Mouse (Mus musculus) MEL (cell line): ENCODE results near the gene Kcnj6. TPM values are rescaled to one million over a fixed set of nuclear protein-coding genes. Genes with fewer than 3 reads are reported as not detected.

ENCODE experiments used
- DNase-seq: peaks from one replicate; pipeline ENCODE4 v3.0.0; 2011; ENCODE audit warnings: low read depth, low spot score
- H3K27ac ChIP-seq: 2 replicates; pipeline ENCODE4 v1.5.1; 2012; ENCODE audit warnings: low read depth, mild to moderate bottlenecking, control low read depth, low read length, moderate library complexity; ENCODE audit not compliant: control insufficient read depth
- H3K27me3 ChIP-seq, 2 experiments: fragments of 150-350 bp in 1 of 2; sonication (generic) in 1 of 2; 2 replicates each; pipeline ENCODE4 v1.6.1; 2012; ENCODE audit warnings: low read length in 2 of 2, mild to moderate bottlenecking in 2 of 2, improper control_type of control experiment in 1 of 2, moderate library complexity in 1 of 2; ENCODE audit not compliant: insufficient read depth in 2 of 2, control insufficient read depth in 1 of 2
- H3K36me3 ChIP-seq, 2 experiments: 2 replicates each; pipeline ENCODE4 v1.6.1; 2012 to 2014; ENCODE audit warnings: low read length in 2 of 2, improper control_type of control experiment in 1 of 2, inconsistent platforms in 1 of 2, mild to moderate bottlenecking in 1 of 2; ENCODE audit not compliant: insufficient read depth in 2 of 2, control insufficient read depth in 1 of 2
- H3K4me1 ChIP-seq, 2 experiments: fragments of 150-350 bp in 1 of 2; sonication (generic) in 1 of 2; 2 replicates each; pipeline ENCODE4 v1.6.1; 2012; ENCODE audit warnings: low read length in 2 of 2, improper control_type of control experiment in 1 of 2, mild to moderate bottlenecking in 1 of 2; ENCODE audit not compliant: insufficient read depth in 2 of 2, control insufficient read depth in 1 of 2
- H3K4me3 ChIP-seq, 2 experiments: fragments of 150-350 bp in 1 of 2; sonication (generic) in 1 of 2; 2 replicates each; pipeline ENCODE4 v1.5.1; 2012; ENCODE audit warnings: low read depth in 2 of 2, low read length in 2 of 2, mild to moderate bottlenecking in 2 of 2, moderate library complexity in 2 of 2, control low read depth in 1 of 2, improper control_type of control experiment in 1 of 2; ENCODE audit not compliant: control insufficient read depth in 1 of 2, insufficient read depth in 1 of 2
- H3K79me2 ChIP-seq: 2 replicates; pipeline ENCODE4 v1.6.1; 2012; ENCODE audit warnings: mild to moderate bottlenecking, low read length, moderate library complexity; ENCODE audit not compliant: control insufficient read depth, poor library complexity, insufficient read depth
- H3K9ac ChIP-seq: 2 replicates; pipeline ENCODE4 v1.6.1; 2012; ENCODE audit warnings: low read depth, mild to moderate bottlenecking, control low read depth, low read length, moderate library complexity; ENCODE audit not compliant: control insufficient read depth, poor library complexity, severe bottlenecking
- H3K9me3 ChIP-seq: fragments of 150-350 bp; sonication (generic); replicated peaks from 2 replicates; pipeline ENCODE4 v1.6.1; 2012; ENCODE audit warnings: mild to moderate bottlenecking, low read length, improper control_type of control experiment, moderate library complexity; ENCODE audit not compliant: insufficient read depth
- BHLHE40 ChIP-seq: IDR thresholded peaks from 2 replicates; pipeline ENCODE4 v1.6.1; 2012; ENCODE audit warnings: low read depth, mild to moderate bottlenecking, inconsistent platforms, low read length, improper control_type of control experiment, borderline replicate concordance
- E2F4 ChIP-seq: IDR thresholded peaks from 2 replicates; pipeline ENCODE4 v1.6.1; 2011; ENCODE audit warnings: low read depth, low read length, improper control_type of control experiment, borderline replicate concordance
- EP300 ChIP-seq, 2 experiments: IDR thresholded peaks; 2 replicates each; pipeline ENCODE4 v1.6.1; 2011; ENCODE audit warnings: improper control_type of control experiment in 2 of 2, low read length in 2 of 2, low read depth in 1 of 2, mild to moderate bottlenecking in 1 of 2
- ETS1 ChIP-seq: IDR thresholded peaks from 2 replicates; pipeline ENCODE4 v1.6.1; 2012; ENCODE audit warnings: low read depth, mild to moderate bottlenecking, inconsistent platforms, low read length, improper control_type of control experiment, moderate library complexity
- GATA1 ChIP-seq: IDR thresholded peaks from 2 replicates; pipeline ENCODE4 v1.6.1; 2011; ENCODE audit warnings: low read depth, low read length, improper control_type of control experiment
- JUND ChIP-seq: IDR thresholded peaks from 2 replicates; pipeline ENCODE4 v1.6.1; 2011; ENCODE audit warnings: low read depth, mild to moderate bottlenecking, improper control_type of control experiment, low read length
- KAT2A ChIP-seq: conservative IDR thresholded peaks from 2 replicates; pipeline ENCODE4 v1.6.1; 2012; ENCODE audit warnings: low read depth, low read length, improper control_type of control experiment, inconsistent platforms
- MAX ChIP-seq: IDR thresholded peaks from 2 replicates; pipeline ENCODE4 v1.6.1; 2011; ENCODE audit warnings: low read length, improper control_type of control experiment
- MAZ ChIP-seq: IDR thresholded peaks from 2 replicates; pipeline ENCODE4 v1.6.1; 2012; ENCODE audit warnings: low read depth, mild to moderate bottlenecking, inconsistent platforms, low read length, improper control_type of control experiment
- MYB ChIP-seq: IDR thresholded peaks from 2 replicates; pipeline ENCODE4 v1.6.1; 2011; ENCODE audit warnings: mild to moderate bottlenecking, low read depth, low read length, improper control_type of control experiment
- MYC ChIP-seq: IDR thresholded peaks from 2 replicates; pipeline ENCODE4 v1.6.1; 2011; ENCODE audit warnings: low read depth, mild to moderate bottlenecking, low read length, improper control_type of control experiment, moderate library complexity
- POLR2A ChIP-seq, 2 experiments: IDR thresholded peaks; 2 replicates each; pipeline ENCODE4 v1.6.1; 2011 to 2012; ENCODE audit warnings: low read length in 2 of 2, mild to moderate bottlenecking in 2 of 2, control low read depth in 1 of 2, improper control_type of control experiment in 1 of 2, low read depth in 1 of 2, moderate library complexity in 1 of 2; ENCODE audit not compliant: control insufficient read depth in 1 of 2, insufficient read depth in 1 of 2, poor library complexity in 1 of 2
- POLR2AphosphoS5 ChIP-seq: IDR thresholded peaks from 2 replicates; pipeline ENCODE4 v1.6.1; 2012; ENCODE audit warnings: low read depth, borderline replicate concordance, mild to moderate bottlenecking, inconsistent platforms, low read length, moderate library complexity, mixed read lengths
- RAD21 ChIP-seq: IDR thresholded peaks from 2 replicates; pipeline ENCODE4 v1.6.1; 2011; ENCODE audit warnings: mild to moderate bottlenecking, low read depth, low read length, improper control_type of control experiment
- RCOR1 ChIP-seq: IDR thresholded peaks from 2 replicates; pipeline ENCODE4 v1.6.1; 2012; ENCODE audit warnings: low read depth, mild to moderate bottlenecking, inconsistent platforms, low read length, improper control_type of control experiment
- SIN3A ChIP-seq: IDR thresholded peaks from 2 replicates; pipeline ENCODE4 v1.6.1; 2012; ENCODE audit warnings: low read length, improper control_type of control experiment, inconsistent platforms
- SMC3 ChIP-seq: IDR thresholded peaks from 2 replicates; pipeline ENCODE4 v1.6.1; 2011; ENCODE audit warnings: low read depth, low read length, improper control_type of control experiment
- TBP ChIP-seq: IDR thresholded peaks from 2 replicates; pipeline ENCODE4 v1.8.0; 2011; ENCODE audit warnings: low read depth, low read length, improper control_type of control experiment
- USF1 ChIP-seq: IDR thresholded peaks from 2 replicates; pipeline ENCODE4 v1.6.1; 2014; ENCODE audit warnings: low read depth, mild to moderate bottlenecking, inconsistent platforms, low read length, improper control_type of control experiment, moderate library complexity
- ZC3H11A ChIP-seq: IDR thresholded peaks from 2 replicates; pipeline ENCODE4 v1.6.1; 2012; ENCODE audit warnings: low read depth, mild to moderate bottlenecking, inconsistent platforms, low read length, improper control_type of control experiment
- ZMIZ1 ChIP-seq: IDR thresholded peaks from 2 replicates; pipeline ENCODE4 v1.6.1; 2012; ENCODE audit warnings: low read depth, mild to moderate bottlenecking, inconsistent platforms, low read length, improper control_type of control experiment, moderate library complexity
- ZNF384 ChIP-seq: IDR thresholded peaks from 2 replicates; pipeline ENCODE4 v1.6.1; 2012; ENCODE audit warnings: low read depth, mild to moderate bottlenecking, inconsistent platforms, low read length, improper control_type of control experiment
- polyA plus RNA-seq, 2 experiments: library from polyadenylated mRNA; stranded (reverse) in 1 of 2; unstranded in 1 of 2; fragments of >175 nt in 1 of 2; fragments of >200 nt in 1 of 2; gene quantifications; 2 replicates each; pipeline versions ENCODE4 v1.2.1 to v1.2.4; 2012; ENCODE audit warnings: low replicate concordance in 2 of 2, low read depth in 1 of 2; ENCODE audit not compliant: insufficient read length in 2 of 2, insufficient read depth in 1 of 2, missing spikeins in 1 of 2
- total RNA-seq: library from RNA; depleted of rRNA; stranded (reverse); fragments of 300-350 nt; gene quantifications from 2 replicates; pipeline ENCODE4 v1.2.3, GENCODE M21; 2012

Kcnj6 gene
- total and polyA plus RNA-seq, 3 experiments, result not detected

DNA sequence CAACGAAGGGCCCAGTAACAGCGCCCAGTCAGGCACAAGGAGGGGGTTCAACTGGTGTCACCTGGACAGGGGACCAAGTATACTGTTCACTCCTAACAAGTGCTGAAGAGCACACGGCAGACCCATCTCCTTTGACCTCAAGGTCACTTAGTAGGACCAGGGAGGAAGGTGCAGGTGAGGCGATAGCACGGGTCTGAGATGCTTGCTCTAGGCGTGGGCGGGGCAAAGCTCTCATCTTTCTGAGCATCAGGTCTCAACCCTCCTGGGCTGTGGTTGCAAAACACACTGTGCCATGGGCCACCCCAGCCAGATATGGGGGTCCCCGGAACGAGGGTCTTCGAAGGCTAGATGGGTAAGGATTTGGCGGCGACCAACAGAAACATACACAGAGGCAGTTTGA is 274.6 kb downstream of the Kcnj6 start:
- Histone ChIP-seq H3K4me3 (no peak overlapping the region), H3K9me3 (no peaks in the 10 kb centered on the region), H3K27me3 (no peaks in the 10 kb centered on the region; a peak in 1 of 4 replicates), H3K79me2 (no peaks in the 10 kb centered on the region), H3K36me3 (no peaks in the 10 kb centered on the region), H3K9ac (no peak overlapping the region), H3K4me1 (no peaks in the 10 kb centered on the region), H3K27ac (no peak overlapping the region)
- no peak for DNase-seq
- TF ChIP-seq JUND (no peak), MAX (no peak), TBP (no peak), RCOR1 (no peak), MAZ (no peak), MYC (no peak), ETS1 (no peak), USF1 (no peak), BHLHE40 (no peak), MYB (no peak), POLR2A (IDR thresholded peaks at IDR 0.05; ENCODE audit: control insufficient read depth in 1 of 2, insufficient read depth in 1 of 2, low read depth in 1 of 2, low read length in 2 of 2, poor library complexity in 1 of 2) (no peak), RAD21 (no peak)

DNA sequence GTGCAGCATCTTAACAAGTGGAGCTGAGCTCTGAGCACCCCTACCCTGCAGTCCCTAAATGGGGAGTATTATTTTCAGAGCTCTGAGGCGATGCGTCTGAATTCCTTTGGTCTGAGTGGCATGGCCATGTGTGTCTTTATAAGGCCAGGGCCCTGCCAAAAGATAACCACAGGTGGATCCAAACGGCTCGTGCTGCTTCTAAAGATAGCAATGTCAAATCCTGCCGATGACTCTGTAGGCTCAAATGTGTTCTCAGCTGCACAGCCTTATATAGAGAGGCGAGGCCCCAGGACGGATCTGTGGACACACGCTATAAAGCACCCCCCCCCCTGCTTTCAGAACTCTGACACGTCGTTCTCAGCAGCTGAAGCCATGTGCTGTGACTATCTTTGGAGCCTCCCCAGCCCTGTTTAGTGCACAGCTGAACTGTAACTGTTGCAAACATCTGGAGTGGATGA is 275.9 kb downstream of the Kcnj6 start:
- Histone ChIP-seq H3K79me2 (no peaks in the 10 kb centered on the region), H3K4me1 (no peaks in the 10 kb centered on the region), H3K27ac (no peak overlapping the region), H3K27me3 (no peaks in the 10 kb centered on the region; a peak in 2 of 4 replicates), H3K4me3 (no peak overlapping the region), H3K9ac (no peak overlapping the region), H3K36me3 (no peaks in the 10 kb centered on the region), H3K9me3 (no peaks in the 10 kb centered on the region)
- no peak for DNase-seq
- TF ChIP-seq SMC3, result no peak
- TF ChIP-seq POLR2AphosphoS5, result no peak
- no peak for TF ChIP-seq GATA1
- TF ChIP-seq TBP, result no peak

DNA sequence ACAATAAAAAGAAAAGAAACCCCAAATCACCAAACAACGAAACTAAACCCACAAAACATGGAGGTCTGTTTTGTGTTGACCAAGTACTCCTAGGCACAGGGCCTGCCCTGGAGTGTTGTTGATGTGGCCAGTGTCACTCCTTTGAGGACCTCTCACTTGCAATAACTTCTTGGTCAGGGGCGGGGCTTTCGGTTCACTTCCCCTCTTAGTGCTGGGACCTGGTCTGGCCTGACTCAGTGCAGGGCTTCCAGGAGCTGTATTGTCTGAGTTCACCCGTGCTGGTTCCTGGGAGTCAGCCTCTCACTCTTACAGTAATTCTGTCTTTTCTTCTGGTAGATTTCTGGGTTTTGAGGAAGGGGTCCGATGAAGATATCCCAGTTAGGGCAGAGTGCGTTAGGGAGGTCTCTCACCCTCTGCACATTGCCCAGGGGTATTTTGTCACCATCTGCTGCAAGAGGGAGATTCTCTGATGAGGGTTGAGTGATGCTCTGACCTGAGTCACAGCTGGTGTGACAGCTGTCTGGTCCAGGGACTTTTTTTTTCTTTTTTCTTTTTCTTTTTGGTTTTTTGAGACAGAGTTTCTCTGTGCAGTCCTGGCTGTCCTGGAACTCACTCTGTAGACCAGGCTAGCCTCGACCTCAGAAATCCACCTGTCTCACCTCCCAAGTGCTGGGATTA is 276.9 kb downstream of the Kcnj6 start:
- no peak overlapping the region for H3K27ac ChIP-seq
- H3K9ac ChIP-seq, result no peak overlapping the region
- TF ChIP-seq EP300 (IDR thresholded peaks at IDR 0.05; ENCODE audit: low read depth in 1 of 2, low read length in 2 of 2), result no peak
- no peak for TF ChIP-seq TBP
- no peak for TF ChIP-seq MAZ
- no peak for TF ChIP-seq KAT2A
- no peak for TF ChIP-seq SIN3A
- TF ChIP-seq ZMIZ1, result no peak
- no peak for TF ChIP-seq SMC3
- TF ChIP-seq BHLHE40, result no peak
- TF ChIP-seq ZC3H11A, result no peak
- TF ChIP-seq JUND, result no peak
- TF ChIP-seq ZNF384, result no peak
- no peak for TF ChIP-seq MAX
- TF ChIP-seq E2F4, result no peak
- peak; percentile 45 for DNase-seq
- no peaks in the 10 kb centered on the region for H3K79me2 ChIP-seq
- H3K27me3 ChIP-seq, result no peaks in the 10 kb centered on the region; a peak in 1 of 4 replicates
- H3K9me3 ChIP-seq, result no peaks in the 10 kb centered on the region
- no peak overlapping the region for H3K4me3 ChIP-seq
- H3K36me3 ChIP-seq, result no peaks in the 10 kb centered on the region
- H3K4me1 ChIP-seq, result no peaks in the 10 kb centered on the region
